Comparison of ENCODE assay signal across 8 mouse cellular contexts in the genomic region with DNA sequence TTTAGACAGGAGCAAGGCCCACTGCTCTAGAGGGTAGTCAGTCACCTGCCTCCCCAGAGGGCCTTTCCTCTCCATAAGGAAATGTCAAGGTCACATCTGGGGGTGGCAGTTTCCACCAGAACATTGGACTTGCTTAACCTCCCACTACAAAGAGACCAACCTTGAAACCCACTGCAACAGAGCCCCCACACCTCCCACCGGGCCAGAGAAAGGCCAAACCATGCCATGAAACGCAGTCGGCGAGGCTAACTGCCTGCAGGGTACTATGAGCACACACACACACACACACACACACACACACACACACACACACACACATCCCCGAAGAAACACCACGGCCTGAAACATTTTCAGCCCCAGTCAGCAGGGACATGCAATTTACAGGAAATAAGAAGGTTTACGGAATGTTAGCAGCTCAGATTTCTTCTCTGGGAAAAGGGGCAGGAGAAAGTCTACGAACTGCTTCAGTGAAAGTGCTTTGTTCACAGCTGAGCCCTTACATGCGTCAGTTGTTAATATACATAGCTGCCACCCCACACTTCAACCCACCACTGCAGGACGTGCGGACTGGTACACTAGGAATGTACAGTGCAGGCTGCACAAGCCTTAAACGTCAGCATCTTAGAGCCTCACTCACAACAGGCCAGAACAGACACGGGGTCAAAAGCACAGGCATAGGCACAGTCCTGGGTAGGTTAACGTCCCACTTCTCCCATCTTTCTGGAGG. TPM values are rescaled to one million over a fixed set of nuclear protein-coding genes. Genes with fewer than 3 reads are reported as not detected.
DNase-seq lines count a peak whose midpoint lies in the region; ATAC-seq and TF ChIP-seq lines count a peak whose summit lies in the region.

No protein-coding gene starts in this region.

- H3K27ac ChIP-seq in lung, embryonic 15.5 days: peak overlapping the region; percentile 56
- H3K27ac ChIP-seq in hindbrain, embryonic 11.5 days (ENCODE audit: low read depth, low read length): peak overlapping the region; percentile 42
- no peak overlapping the region for H3K27ac ChIP-seq in liver, embryonic 13.5 days
- no peak overlapping the region for H3K27ac ChIP-seq in small intestine, adult 2 months (ENCODE audit: insufficient read depth, low read depth, low read length)

- 29% methylated on average over 14 of the region's 14 CpGs for WGBS in lung, embryonic 15.5 days
- 43% methylated on average over 14 of the region's 14 CpGs for WGBS in hindbrain, embryonic 11.5 days
- WGBS in liver, embryonic 13.5 days (ENCODE audit: insufficient replicate concordance): 56% methylated on average over 14 of the region's 14 CpGs
- 71% methylated on average over 14 of the region's 14 CpGs for whole genome bisulfite sequencing in small intestine, adult 2 months

- H3K9me3 ChIP-seq in lung, embryonic 15.5 days: no peaks in the 10 kb centered on the region
- H3K9me3 ChIP-seq in hindbrain, embryonic 11.5 days (ENCODE audit: control insufficient read depth, low read length): no peaks in the 10 kb centered on the region
- no peaks in the 10 kb centered on the region for H3K9me3 ChIP-seq in liver, embryonic 13.5 days (replicated peaks)

- H3K27me3 ChIP-seq in lung, embryonic 15.5 days: peaks cover 21% of the 10 kb centered on the region
- H3K27me3 ChIP-seq in hindbrain, embryonic 11.5 days (ENCODE audit: control insufficient read depth, insufficient read depth, low read length): peaks cover 13% of the 10 kb centered on the region
- H3K27me3 ChIP-seq in liver, embryonic 13.5 days: peaks cover 62% of the 10 kb centered on the region
- H3K27me3 ChIP-seq in small intestine, adult 2 months (ENCODE audit: control insufficient read depth, insufficient read depth, low read length): no peaks in the 10 kb centered on the region

- peak; percentile 40 for ATAC-seq in lung, embryonic 15.5 days (ENCODE audit: borderline replicate concordance, extremely low read depth, low FRiP score, low TSS enrichment)
- 0 out of 2 replicates have a peak, but pooled peaks have one; percentile 6 for ATAC-seq in hindbrain, embryonic 11.5 days (ENCODE audit: low FRiP score)
- ATAC-seq in liver, embryonic 13.5 days (ENCODE audit: low read depth): no peak
- ATAC-seq in activated CD4-positive, CD25-positive, alpha-beta regulatory T cell, adult 4 months: no peak

- peak overlapping the region; percentile 85 for H3K4me2 ChIP-seq in lung, embryonic 15.5 days
- H3K4me2 ChIP-seq in hindbrain, embryonic 11.5 days (replicated peaks; ENCODE audit: low read depth, low read length): peak overlapping the region; percentile 90
- H3K4me2 ChIP-seq in liver, embryonic 13.5 days: peak overlapping the region; percentile 77

- H3K9ac ChIP-seq in lung, embryonic 15.5 days: no peak overlapping the region; the same call in 1 of the 2 replicates
- H3K9ac ChIP-seq in hindbrain, embryonic 11.5 days (ENCODE audit: low read depth, low read length): peak overlapping the region; percentile 92
- H3K9ac ChIP-seq in liver, embryonic 13.5 days: no peak overlapping the region

- no peaks in the 10 kb centered on the region for H3K36me3 ChIP-seq in lung, embryonic 15.5 days
- H3K36me3 ChIP-seq in hindbrain, embryonic 11.5 days (ENCODE audit: control insufficient read depth, insufficient read depth, low read length): no peaks in the 10 kb centered on the region
- H3K36me3 ChIP-seq in liver, embryonic 13.5 days: no peaks in the 10 kb centered on the region
- H3K36me3 ChIP-seq in small intestine, adult 2 months (ENCODE audit: control insufficient read depth, insufficient read depth, low read length): no peaks in the 10 kb centered on the region

- DNase-seq in lung, adult 18-20 months: no peak
- DNase-seq in embryo, embryonic 11 days: peak; percentile 42
- DNase-seq in hindbrain, embryonic 11.5 days (ENCODE audit: low spot score): peak; percentile 47
- DNase-seq in liver, embryonic 13.5 days: no peak
- no peak for DNase-seq in spleen, adult 18-20 months

- peak overlapping the region; percentile 77 for H3K4me3 ChIP-seq in lung, embryonic 15.5 days
- peak overlapping the region; percentile 79 for H3K4me3 ChIP-seq in hindbrain, embryonic 11.5 days (ENCODE audit: low read depth, low read length)
- peak overlapping the region; percentile 64 for H3K4me3 ChIP-seq in liver, embryonic 13.5 days (replicated peaks)
- H3K4me3 ChIP-seq in small intestine, adult 2 months (ENCODE audit: low read depth, low read length): peak overlapping the region; percentile 75

- H3K4me1 ChIP-seq in lung, embryonic 15.5 days: peaks cover 24% of the 10 kb centered on the region
- 0 out of 2 replicates have a peak, but pooled peaks cover 5% of the 10 kb centered on the region for H3K4me1 ChIP-seq in hindbrain, embryonic 11.5 days (replicated peaks; ENCODE audit: control insufficient read depth, insufficient read depth, low read length)
- H3K4me1 ChIP-seq in liver, embryonic 13.5 days (replicated peaks): peaks cover 32% of the 10 kb centered on the region
- H3K4me1 ChIP-seq in small intestine, adult 2 months (ENCODE audit: control insufficient read depth, insufficient read depth, insufficient read length, low read length): no peaks in the 10 kb centered on the region; the same call in 1 of the 2 replicates

- no peak for TF ChIP-seq CTCF in small intestine, adult 2 months (IDR thresholded peaks at IDR 0.05; ENCODE audit: extremely low read depth, insufficient read length, insufficient replicate concordance, low read depth, low read length)

- TF ChIP-seq POLR2A in small intestine, adult 2 months (IDR thresholded peaks at IDR 0.05; ENCODE audit: low read depth, low read length): no peak

RNA-seq across cellular contexts. Expression of a gene that starts 2.1 kb away (rescaled TPM):
- polyA plus RNA-seq in lung, embryonic 15.5 days (2015; fragmentation: Nextera tagmentation; extraction: Ambion mirVana): 12.5 and 13.9 TPM in 2 replicates
- polyA plus RNA-seq in hindbrain, embryonic 11.5 days (2014; fragmentation: Nextera tagmentation; extraction: Ambion mirVana): 20.7 and 22.9 TPM in 2 replicates
- 3.2 and 5.5 TPM in 2 replicates for polyA plus RNA-seq in liver, embryonic 13.5 days (2015; fragmentation: Nextera tagmentation; extraction: Ambion mirVana)
- polyA plus RNA-seq in small intestine, adult 2 months (2012; rRNA removed): 2.6 TPM in 2 replicates
- not detected for polyA plus RNA-seq in activated CD4-positive, CD25-positive, alpha-beta regulatory T cell, adult 4 months (2017; shearing (Covaris generic))

RNA-seq across cellular contexts. Expression of a gene that starts 16.2 kb away (rescaled TPM):
- 2.0 and 2.6 TPM in 2 replicates for polyA plus RNA-seq in lung, embryonic 15.5 days (2015; fragmentation: Nextera tagmentation; extraction: Ambion mirVana)
- 0.90 and 1.4 TPM in 2 replicates for polyA plus RNA-seq in hindbrain, embryonic 11.5 days (2014; fragmentation: Nextera tagmentation; extraction: Ambion mirVana)
- not detected in 2 replicates for polyA plus RNA-seq in liver, embryonic 13.5 days (2015; fragmentation: Nextera tagmentation; extraction: Ambion mirVana)
- polyA plus RNA-seq in small intestine, adult 2 months (2012; rRNA removed): 0.19 and 0.43 TPM in 2 replicates
- not detected for polyA plus RNA-seq in activated CD4-positive, CD25-positive, alpha-beta regulatory T cell, adult 4 months (2017; shearing (Covaris generic))

Comparison
In these comparisons a context has a peak if more than half of its experiments do, and no peak if none do; other contexts are left out.
1. ATAC-seq: peak in lung, embryonic 15.5 days (single experiment) and hindbrain, embryonic 11.5 days (single experiment); none in liver, embryonic 13.5 days (single experiment) and activated CD4-positive, CD25-positive, alpha-beta regulatory T cell, adult 4 months (single experiment).
2. H3K27ac ChIP-seq: peak in lung, embryonic 15.5 days (single experiment) and hindbrain, embryonic 11.5 days (single experiment); none in liver, embryonic 13.5 days (single experiment) and small intestine, adult 2 months (single experiment).
3. DNase-seq: peak in embryo, embryonic 11 days (single experiment) and hindbrain, embryonic 11.5 days (single experiment); none in lung, adult 18-20 months (0 of 2), liver, embryonic 13.5 days (single experiment) and spleen, adult 18-20 months (0 of 2).
4. Peak in every context shown above with its lines, with median percentiles within 50 percentile points of each other: H3K4me2 ChIP-seq and H3K4me3 ChIP-seq.